Mouse (Mus musculus) E14TG2a.4 (cell line): ENCODE measurements around the gene Mroh3.

Experiments used
- H3K27me3 ChIP-seq: 2 replicates; pipeline ENCODE4 v1.6.1; 2014; ENCODE audit warnings: low read length, control low read depth; ENCODE audit not compliant: insufficient read depth
- H3K36me3 ChIP-seq: 2 replicates; pipeline ENCODE4 v1.6.1; 2014; ENCODE audit warnings: low read length, control low read depth; ENCODE audit not compliant: insufficient read depth
- H3K4me1 ChIP-seq: replicated peaks from 2 replicates; pipeline ENCODE4 v1.6.1; 2014; ENCODE audit warnings: low read depth, low read length, control low read depth
- H3K4me3 ChIP-seq: replicated peaks from 2 replicates; pipeline ENCODE4 v1.5.1; 2014; ENCODE audit warnings: mild to moderate bottlenecking, low read length
- H3K9me3 ChIP-seq: 2 replicates; pipeline ENCODE4 v1.6.1; 2014; ENCODE audit warnings: low read length, control low read depth
- CTCF ChIP-seq: conservative IDR thresholded peaks from 2 replicates; pipeline ENCODE4 v1.5.1; 2014; ENCODE audit warnings: low read length
- NANOG ChIP-seq: IDR thresholded peaks from 2 replicates; pipeline ENCODE4 v1.6.1; 2014; ENCODE audit warnings: borderline replicate concordance, low read length, mixed read lengths
- POU5F1 ChIP-seq: IDR thresholded peaks from 2 replicates; pipeline ENCODE4 v1.6.1; 2014; ENCODE audit warnings: low read length, borderline replicate concordance

Mroh3 gene

GRCm38 (mm10) chr1:136177085-136177484, 35.5 kb downstream of the Mroh3 start:
- Histone ChIP-seq H3K4me1 (peaks cover 61% of the 10 kb centered on the region), H3K4me3 (no peak overlapping the region), H3K27me3 (peaks cover 14% of the 10 kb centered on the region; the same call in 1 of the 2 replicates), H3K36me3 (peaks cover 14% of the 10 kb centered on the region; the same call in 1 of the 2 replicates), H3K9me3 (no peaks in the 10 kb centered on the region)
- TF ChIP-seq NANOG (no peak), POU5F1 (no peak), CTCF (no peak)

GRCm38 (mm10) chr1:136175183-136175582, 37.4 kb downstream of the Mroh3 start:
- Histone ChIP-seq H3K36me3 (peaks cover 21% of the 10 kb centered on the region; the same call in 1 of the 2 replicates), H3K4me3 (peak overlapping the region; percentile 52), H3K4me1 (peaks cover 68% of the 10 kb centered on the region), H3K27me3 (peaks cover 18% of the 10 kb centered on the region), H3K9me3 (no peaks in the 10 kb centered on the region)
- no peak for TF ChIP-seq POU5F1
- TF ChIP-seq NANOG = no peak
- peak; percentile 75 for TF ChIP-seq CTCF

GRCm38 (mm10) chr1:136174101-136174606, 38.5 kb downstream of the Mroh3 start:
- peak overlapping the region; percentile 71 for H3K4me3 ChIP-seq
- H3K36me3 ChIP-seq = peaks cover 21% of the 10 kb centered on the region; the same call in 1 of the 2 replicates
- no peak for TF ChIP-seq CTCF
- no peak for TF ChIP-seq POU5F1
- TF ChIP-seq NANOG = no peak
- H3K4me1 ChIP-seq = peaks cover 65% of the 10 kb centered on the region
- H3K9me3 ChIP-seq = no peaks in the 10 kb centered on the region
- H3K27me3 ChIP-seq = peaks cover 18% of the 10 kb centered on the region

DNA sequence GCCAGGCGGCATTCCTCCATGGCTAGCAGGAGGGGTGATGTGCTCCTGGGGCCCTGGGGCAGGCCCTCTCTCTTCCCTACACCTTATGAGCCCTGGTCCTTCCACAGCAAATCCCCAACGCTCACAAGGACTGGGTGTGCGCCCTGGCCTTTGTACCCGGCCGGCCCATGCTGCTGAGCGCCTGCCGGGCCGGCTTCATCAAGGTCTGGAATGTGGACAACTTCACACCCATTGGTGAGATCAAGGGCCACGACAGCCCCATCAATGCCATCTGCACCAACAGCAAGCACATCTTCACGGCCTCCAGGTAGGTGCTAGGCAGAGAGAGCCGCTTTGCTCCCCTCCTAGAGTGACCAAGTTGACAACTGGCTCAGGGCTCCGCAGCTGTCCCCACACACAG, 39.9 kb downstream of the Mroh3 start:
- TF ChIP-seq NANOG (no peak), CTCF (no peak), POU5F1 (no peak)
- peaks cover 58% of the 10 kb centered on the region for H3K4me1 ChIP-seq
- peak overlapping the region; percentile 71 for H3K4me3 ChIP-seq
- H3K27me3 ChIP-seq = peaks cover 23% of the 10 kb centered on the region
- peaks cover 21% of the 10 kb centered on the region; the same call in 1 of the 2 replicates for H3K36me3 ChIP-seq
- H3K9me3 ChIP-seq = no peaks in the 10 kb centered on the region

GRCm38 (mm10) chr1:136170109-136170508, 42.5 kb downstream of the Mroh3 start:
- TF ChIP-seq POU5F1 (no peak), NANOG (no peak), CTCF (peak; percentile 56)
- Histone ChIP-seq H3K4me3 (no peak overlapping the region), H3K36me3 (peaks cover 7% of the 10 kb centered on the region; the same call in 1 of the 2 replicates), H3K27me3 (peaks cover 22% of the 10 kb centered on the region), H3K9me3 (no peaks in the 10 kb centered on the region), H3K4me1 (peaks cover 65% of the 10 kb centered on the region)

- Histone ChIP-seq H3K4me3 (no peak overlapping the region), H3K9me3 (no peaks in the 10 kb centered on the region), H3K36me3 (peaks cover 9% of the 10 kb centered on the region), H3K4me1 (peaks cover 46% of the 10 kb centered on the region), H3K27me3 (peaks cover 25% of the 10 kb centered on the region)
- TF ChIP-seq POU5F1 = no peak
- no peak for TF ChIP-seq NANOG
- TF ChIP-seq CTCF = no peak
These were observed 45.0 kb downstream of the Mroh3 start for GRCm38 (mm10) chr1:136167657-136168056.

DNA sequence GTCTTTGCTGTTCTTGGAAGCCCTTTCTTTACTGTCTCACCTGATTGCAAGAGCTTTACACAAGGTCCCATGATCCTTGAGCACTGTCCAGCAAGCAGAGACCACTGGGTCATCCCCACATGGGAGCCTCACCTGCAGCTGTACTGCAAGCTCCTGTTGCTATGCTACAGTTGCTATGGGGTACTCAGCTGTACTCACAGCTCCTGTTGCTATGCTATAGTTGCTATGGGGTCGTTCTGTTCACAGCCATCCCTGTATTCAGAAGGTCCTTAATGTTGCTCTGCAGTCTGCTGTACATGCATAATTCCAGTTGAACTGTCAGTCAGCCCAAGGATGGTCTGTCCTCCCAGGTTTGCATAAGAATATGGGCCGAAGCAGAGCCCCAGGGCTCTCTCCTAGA, 47.2 kb downstream of the Mroh3 start:
- Histone ChIP-seq H3K9me3 (no peaks in the 10 kb centered on the region), H3K4me1 (peaks cover 36% of the 10 kb centered on the region), H3K27me3 (peaks cover 16% of the 10 kb centered on the region), H3K4me3 (no peak overlapping the region), H3K36me3 (peaks cover 13% of the 10 kb centered on the region; the same call in 1 of the 2 replicates)
- TF ChIP-seq POU5F1 (no peak), CTCF (no peak), NANOG (no peak)

DNA sequence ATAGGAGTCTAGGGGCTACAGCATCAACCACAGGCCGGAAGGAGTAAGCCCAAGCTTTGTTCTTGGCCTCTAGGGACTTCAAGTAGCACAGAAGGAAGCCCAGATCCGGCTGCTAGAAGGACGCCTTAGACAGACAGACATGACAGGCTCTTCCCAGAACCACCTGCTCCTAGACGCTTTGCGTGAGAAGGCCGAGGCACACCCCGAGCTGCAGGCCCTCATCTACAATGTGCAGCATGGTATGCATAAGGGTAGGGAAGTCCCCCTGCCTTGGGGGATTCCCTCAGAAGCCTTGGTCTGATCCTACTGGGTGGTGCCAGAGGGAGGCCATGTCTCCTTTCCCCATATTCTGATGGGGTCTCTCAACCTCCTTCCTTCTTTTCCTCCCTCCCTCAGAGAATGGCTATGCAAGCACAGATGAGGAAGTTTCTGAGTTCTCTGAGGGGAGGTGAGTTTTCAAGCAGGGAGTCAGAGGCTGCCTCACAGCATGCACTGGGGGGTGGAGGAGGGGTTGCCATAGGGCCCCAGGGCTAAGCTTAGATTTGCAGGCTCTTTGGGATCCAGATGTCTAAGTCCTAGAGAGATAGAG, 51.2 kb downstream of the Mroh3 start:
- H3K27me3 ChIP-seq = peaks cover 22% of the 10 kb centered on the region
- H3K4me1 ChIP-seq = peaks cover 41% of the 10 kb centered on the region
- TF ChIP-seq POU5F1 (no peak), NANOG (no peak), CTCF (no peak)
- H3K36me3 ChIP-seq = peaks cover 17% of the 10 kb centered on the region
- H3K9me3 ChIP-seq = no peaks in the 10 kb centered on the region
- no peak overlapping the region for H3K4me3 ChIP-seq

- H3K9me3 ChIP-seq = no peaks in the 10 kb centered on the region
These were observed 51.7 kb downstream of the Mroh3 start for GRCm38 (mm10) chr1:136160930-136161329.

More at GRCm38 (mm10) chr1:136160930-136161329, 51.7 kb downstream of the Mroh3 start:
- Histone ChIP-seq H3K27me3 (peaks cover 23% of the 10 kb centered on the region), H3K4me3 (no peak overlapping the region), H3K36me3 (peaks cover 17% of the 10 kb centered on the region), H3K4me1 (peaks cover 39% of the 10 kb centered on the region)
- TF ChIP-seq CTCF (no peak), NANOG (no peak)
